Mouse (Mus musculus) heart, embryonic 12.5 days (tissue): ENCODE data around the gene Zfp60. TPM values are rescaled to one million over a fixed set of nuclear protein-coding genes. Genes with fewer than 3 reads are reported as not detected.
A peak's percentile ranks its signal among the peaks of the same experiment; 100 is the strongest.

ENCODE experiments used
- ATAC-seq: fragments of 200-750 bp; cut with Nextera tagmentation; 2 replicates; pipeline ENCODE4 v1.8.0; 2017; ENCODE audit warnings: moderate TSS enrichment, moderate library complexity; ENCODE audit not compliant: insufficient number of reproducible peaks, low FRiP score
- H3K27ac ChIP-seq: fragments of 300-500 bp; sonication (generic); 2 replicates; pipeline ENCODE4 v1.5.1; 2016; ENCODE audit warnings: mild to moderate bottlenecking, moderate library complexity; ENCODE audit not compliant: poor library complexity, severe bottlenecking
- H3K27me3 ChIP-seq: fragments of 300-500 bp; sonication (generic); replicated peaks from 2 replicates; pipeline ENCODE4 v1.6.1; 2016; ENCODE audit warnings: mild to moderate bottlenecking, moderate library complexity
- H3K36me3 ChIP-seq: fragments of 300-500 bp; sonication (generic); 2 replicates; pipeline ENCODE4 v1.6.1; 2016; ENCODE audit warnings: mild to moderate bottlenecking, moderate library complexity
- H3K4me1 ChIP-seq: fragments of 300-500 bp; sonication (generic); replicated peaks from 2 replicates; pipeline ENCODE4 v1.6.1; 2016; ENCODE audit warnings: mild to moderate bottlenecking
- H3K4me2 ChIP-seq: fragments of 300-500 bp; sonication (generic); 2 replicates; pipeline ENCODE4 v1.6.1; 2016; ENCODE audit warnings: mild to moderate bottlenecking, moderate library complexity
- H3K4me3 ChIP-seq: fragments of 300-500 bp; sonication (generic); 2 replicates; pipeline ENCODE4 v1.5.1; 2016; ENCODE audit warnings: mild to moderate bottlenecking
- H3K9ac ChIP-seq: fragments of 300-500 bp; sonication (generic); 2 replicates; pipeline ENCODE4 v1.6.1; 2016; ENCODE audit warnings: mild to moderate bottlenecking, moderate library complexity
- H3K9me3 ChIP-seq: fragments of 300-500 bp; sonication (generic); replicated peaks from 2 replicates; pipeline ENCODE4 v1.6.1; 2016; ENCODE audit warnings: mild to moderate bottlenecking, moderate library complexity
- WGBS: fragments of 180-500 bp; shearing (Covaris S2); methylation state at CpG from one replicate; pipeline ENCODE4 v1.1.7; 2016; 5-methylcytosine and 5-hydroxymethylcytosine counted together
- polyA plus RNA-seq: library from polyadenylated mRNA; unstranded; fragments of >200 nt; fragmentation: Nextera tagmentation; extraction: Ambion mirVana; gene quantifications from 2 replicates; pipeline ENCODE4 v1.2.1, GENCODE M21; 2016

The Zfp60 gene
- 20.2 TPM in 2 replicates for polyA plus RNA-seq

- under 1% methylated on average over 35 of the region's 35 CpGs for WGBS
- H3K36me3 ChIP-seq = 0 out of 2 replicates have a peak, but pooled peaks cover 2% of the 10 kb centered on the region
Observed at GRCm38 (mm10) chr7:27731281-27731883, at the start of gene Zfp60. Zfp60 (plus strand) TSS chr7:27731389.

GRCm38 (mm10) chr7:27683218-27683617, 48.0 kb upstream of the Zfp60 start:
- no peak for ATAC-seq
- no peaks in the 10 kb centered on the region for H3K9me3 ChIP-seq
- 25% methylated on average over 2 of the region's 2 CpGs for WGBS

More at GRCm38 (mm10) chr7:27731281-27731883, at the start of gene Zfp60:
- ATAC-seq = peak; percentile 91
- no peaks in the 10 kb centered on the region; the same call in 1 of the 2 replicates for H3K27me3 ChIP-seq
- H3K27ac ChIP-seq = peak within 1 kb of the TSS; percentile 93
- H3K4me2 ChIP-seq = peak within 1 kb of the TSS; percentile 74
- H3K4me1 ChIP-seq = peaks cover 7% of the 10 kb centered on the region
- H3K9me3 ChIP-seq = no peaks in the 10 kb centered on the region
- peak within 1 kb of the TSS; percentile 75 for H3K4me3 ChIP-seq
- peak within 1 kb of the TSS; percentile 73 for H3K9ac ChIP-seq

GRCm38 (mm10) chr7:27685220-27685619, 46.0 kb upstream of the Zfp60 start:
- H3K9me3 ChIP-seq = no peaks in the 10 kb centered on the region
- H3K4me2 ChIP-seq = peak overlapping the region; percentile 17
- no peak for ATAC-seq
- H3K4me3 ChIP-seq = no peak overlapping the region
- WGBS = 28% methylated on average over 5 of the region's 5 CpGs
- peaks cover 11% of the 10 kb centered on the region for H3K27me3 ChIP-seq
- no peaks in the 10 kb centered on the region for H3K36me3 ChIP-seq
- no peak overlapping the region for H3K9ac ChIP-seq
- peaks cover 7% of the 10 kb centered on the region; the same call in 1 of the 2 replicates for H3K4me1 ChIP-seq
- no peak overlapping the region for H3K27ac ChIP-seq

More at GRCm38 (mm10) chr7:27683218-27683617, 48.0 kb upstream of the Zfp60 start:
- H3K4me2 ChIP-seq = no peak overlapping the region
- no peaks in the 10 kb centered on the region for H3K36me3 ChIP-seq
- peaks cover 5% of the 10 kb centered on the region; the same call in 1 of the 2 replicates for H3K4me1 ChIP-seq
- H3K27ac ChIP-seq = no peak overlapping the region
- no peak overlapping the region for H3K4me3 ChIP-seq
- H3K27me3 ChIP-seq = peaks cover 11% of the 10 kb centered on the region
- no peak overlapping the region for H3K9ac ChIP-seq

- H3K4me3 ChIP-seq = no peak overlapping the region
- H3K4me2 ChIP-seq = peak overlapping the region; percentile 17; the same call in 1 of the 2 replicates
Observed at GRCm38 (mm10) chr7:27685681-27686080, 45.5 kb upstream of the Zfp60 start.

GRCm38 (mm10) chr7:27687043-27687442, 44.1 kb upstream of the Zfp60 start:
- Histone ChIP-seq H3K9ac (no peak overlapping the region), H3K27ac (no peak overlapping the region), H3K4me1 (peaks cover 7% of the 10 kb centered on the region; the same call in 1 of the 2 replicates), H3K4me2 (no peak overlapping the region), H3K27me3 (peaks cover 11% of the 10 kb centered on the region), H3K4me3 (no peak overlapping the region), H3K36me3 (no peaks in the 10 kb centered on the region), H3K9me3 (no peaks in the 10 kb centered on the region)
- no peak for ATAC-seq
- 76% methylated on average over 1 of the region's 1 CpGs for WGBS

More at GRCm38 (mm10) chr7:27685681-27686080, 45.5 kb upstream of the Zfp60 start:
- H3K27ac ChIP-seq = no peak overlapping the region
- H3K36me3 ChIP-seq = no peaks in the 10 kb centered on the region
- H3K9me3 ChIP-seq = no peaks in the 10 kb centered on the region
- ATAC-seq = no peak
- H3K9ac ChIP-seq = no peak overlapping the region
- peaks cover 11% of the 10 kb centered on the region for H3K27me3 ChIP-seq
- 0% methylated on average over 6 of the region's 6 CpGs for WGBS
- H3K4me1 ChIP-seq = peaks cover 7% of the 10 kb centered on the region; the same call in 1 of the 2 replicates

GRCm38 (mm10) chr7:27687836-27688235, 43.4 kb upstream of the Zfp60 start:
- 63% methylated on average over 3 of the region's 3 CpGs for WGBS
- Histone ChIP-seq H3K4me3 (no peak overlapping the region; the same call in 1 of the 2 replicates), H3K4me2 (0 out of 2 replicates have a peak overlapping the region, but pooled peaks have one; percentile 86)

GRCm38 (mm10) chr7:27688246-27688788, 42.9 kb upstream of the Zfp60 start:
- H3K27ac ChIP-seq = no peak overlapping the region
- no peak for ATAC-seq
- 38% methylated on average over 14 of the region's 14 CpGs for WGBS
- peaks cover 5% of the 10 kb centered on the region; the same call in 1 of the 2 replicates for H3K4me1 ChIP-seq
- no peaks in the 10 kb centered on the region for H3K36me3 ChIP-seq
- H3K9me3 ChIP-seq = no peaks in the 10 kb centered on the region
- H3K27me3 ChIP-seq = peaks cover 11% of the 10 kb centered on the region
- H3K4me2 ChIP-seq = peak overlapping the region; percentile 86
- H3K9ac ChIP-seq = peak overlapping the region; percentile 71
- H3K4me3 ChIP-seq = peak overlapping the region; percentile 60

More at GRCm38 (mm10) chr7:27687836-27688235, 43.4 kb upstream of the Zfp60 start:
- Histone ChIP-seq H3K36me3 (no peaks in the 10 kb centered on the region), H3K9me3 (no peaks in the 10 kb centered on the region), H3K27me3 (peaks cover 11% of the 10 kb centered on the region), H3K9ac (no peak overlapping the region), H3K27ac (no peak overlapping the region), H3K4me1 (peaks cover 7% of the 10 kb centered on the region; the same call in 1 of the 2 replicates)
- no peak for ATAC-seq

GRCm38 (mm10) chr7:27688815-27689612, 42.2 kb upstream of the Zfp60 start, which contains the start of gene Zfp607b:
Zfp607b (plus strand) TSS chr7:27689340.
- H3K4me1 ChIP-seq = peaks cover 4% of the 10 kb centered on the region; the same call in 1 of the 2 replicates
- peak; percentile 99 for ATAC-seq
- H3K27ac ChIP-seq = peak within 1 kb of the TSS; percentile 63
- H3K27me3 ChIP-seq = peaks cover 7% of the 10 kb centered on the region
- no peaks in the 10 kb centered on the region for H3K9me3 ChIP-seq
- H3K36me3 ChIP-seq = no peaks in the 10 kb centered on the region
- peak within 1 kb of the TSS; percentile 60 for H3K4me3 ChIP-seq
- 2% methylated on average over 19 of the region's 19 CpGs for WGBS
- peak within 1 kb of the TSS; percentile 71 for H3K9ac ChIP-seq
- peak within 1 kb of the TSS; percentile 86 for H3K4me2 ChIP-seq

GRCm38 (mm10) chr7:27691076-27691475, 40.1 kb upstream of the Zfp60 start:
- no peak overlapping the region for H3K27ac ChIP-seq
- WGBS = 31% methylated on average over 5 of the region's 5 CpGs

GRCm38 (mm10) chr7:27696711-27697110, 34.5 kb upstream of the Zfp60 start:
- Histone ChIP-seq H3K4me1 (no peaks in the 10 kb centered on the region), H3K4me3 (no peak overlapping the region), H3K36me3 (no peaks in the 10 kb centered on the region), H3K4me2 (no peak overlapping the region), H3K27ac (no peak overlapping the region), H3K9ac (no peak overlapping the region), H3K27me3 (no peaks in the 10 kb centered on the region), H3K9me3 (no peaks in the 10 kb centered on the region)
- ATAC-seq = no peak
- WGBS = 45% methylated on average over 3 of the region's 3 CpGs

More at GRCm38 (mm10) chr7:27691076-27691475, 40.1 kb upstream of the Zfp60 start:
- Histone ChIP-seq H3K9ac (no peak overlapping the region), H3K4me2 (no peak overlapping the region), H3K27me3 (no peaks in the 10 kb centered on the region), H3K4me1 (peaks cover 4% of the 10 kb centered on the region; the same call in 1 of the 2 replicates), H3K9me3 (no peaks in the 10 kb centered on the region), H3K36me3 (no peaks in the 10 kb centered on the region), H3K4me3 (no peak overlapping the region)
- ATAC-seq = no peak
